Mouse (Mus musculus): ENCODE measurements around the gene Mypop. TPM values are rescaled to one million over a fixed set of nuclear protein-coding genes. Genes with fewer than 3 reads are reported as not detected.

The Mypop gene
- polyA plus RNA-seq, 1 experiment from 2014 or later: 6.7 TPM

DNA sequence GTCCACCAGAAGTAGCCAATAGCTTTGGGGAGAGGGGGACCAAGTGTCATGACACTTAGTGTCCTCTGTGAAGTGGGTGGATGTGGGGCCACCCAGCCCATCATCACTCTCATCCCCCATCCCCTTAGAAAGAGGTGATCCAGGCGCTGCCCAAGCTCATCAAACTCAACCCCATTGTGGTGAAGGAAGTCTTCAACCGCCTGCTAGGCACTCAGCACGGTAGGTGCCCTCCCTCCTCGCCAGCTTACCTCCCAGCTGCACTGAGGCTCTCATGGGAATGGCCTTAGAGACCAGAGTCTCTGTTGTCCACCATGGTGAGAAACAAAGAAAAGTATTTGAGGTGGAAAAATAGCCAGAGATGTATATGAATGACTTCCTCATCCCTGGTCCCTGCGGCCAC lies 58.2 kb downstream of the Mypop start:
- H3K9me3 ChIP-seq (ENCODE audit: control insufficient read depth, low read length): no peaks in the 10 kb centered on the region
- H3K27ac ChIP-seq: no peak overlapping the region
- H3K27me3 ChIP-seq (ENCODE audit: control insufficient read depth, insufficient read depth, low read length): no peaks in the 10 kb centered on the region
- no peak overlapping the region for H3K4me2 ChIP-seq (replicated peaks)
- no peak for ATAC-seq (ENCODE audit: low FRiP score)
- no peak overlapping the region for H3K9ac ChIP-seq
- no peak overlapping the region for H3K4me3 ChIP-seq (replicated peaks; ENCODE audit: low read length)
- H3K36me3 ChIP-seq (replicated peaks; ENCODE audit: control insufficient read depth, insufficient read depth): peaks cover 85% of the 10 kb centered on the region
- WGBS: 93% methylated on average over 5 of the region's 5 CpGs
- H3K4me1 ChIP-seq (replicated peaks; ENCODE audit: control insufficient read depth, insufficient read depth, low read length): no peaks in the 10 kb centered on the region
- no peak for DNase-seq (ENCODE audit: low spot score)

DNA sequence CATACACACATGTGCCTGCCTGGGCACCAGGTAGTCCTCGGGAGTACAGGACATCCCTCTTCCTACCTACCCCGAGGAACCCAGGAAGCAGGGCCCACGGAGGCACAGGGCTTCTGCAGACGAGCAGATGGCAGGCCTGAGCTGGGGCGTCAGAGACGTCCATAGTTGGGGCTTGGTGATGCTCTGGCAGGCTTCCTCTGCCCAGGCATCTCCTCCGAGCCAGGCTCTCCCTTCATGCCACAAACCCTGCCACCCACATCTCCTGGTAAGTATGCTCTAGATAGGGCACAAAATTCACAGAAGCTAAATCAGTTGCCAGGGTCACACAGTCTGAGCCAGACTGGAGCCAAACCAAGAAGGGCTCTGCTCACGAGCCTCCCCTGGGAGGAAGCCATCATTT lies 59.1 kb downstream of the Mypop start:
- no peak overlapping the region for H3K4me2 ChIP-seq (replicated peaks)
- no peaks in the 10 kb centered on the region for H3K4me1 ChIP-seq (replicated peaks; ENCODE audit: control insufficient read depth, insufficient read depth, low read length)
- no peaks in the 10 kb centered on the region for H3K27me3 ChIP-seq (ENCODE audit: control insufficient read depth, insufficient read depth, low read length)
- H3K4me3 ChIP-seq (replicated peaks; ENCODE audit: low read length): no peak overlapping the region
- H3K36me3 ChIP-seq (replicated peaks; ENCODE audit: control insufficient read depth, insufficient read depth): peaks cover 76% of the 10 kb centered on the region
- DNase-seq (ENCODE audit: low spot score) (no peak), ATAC-seq (ENCODE audit: low FRiP score) (no peak)
- H3K27ac ChIP-seq: no peak overlapping the region
- 91% methylated on average over 8 of the region's 8 CpGs for WGBS
- no peaks in the 10 kb centered on the region for H3K9me3 ChIP-seq (ENCODE audit: control insufficient read depth, low read length)
- no peak overlapping the region for H3K9ac ChIP-seq

DNA sequence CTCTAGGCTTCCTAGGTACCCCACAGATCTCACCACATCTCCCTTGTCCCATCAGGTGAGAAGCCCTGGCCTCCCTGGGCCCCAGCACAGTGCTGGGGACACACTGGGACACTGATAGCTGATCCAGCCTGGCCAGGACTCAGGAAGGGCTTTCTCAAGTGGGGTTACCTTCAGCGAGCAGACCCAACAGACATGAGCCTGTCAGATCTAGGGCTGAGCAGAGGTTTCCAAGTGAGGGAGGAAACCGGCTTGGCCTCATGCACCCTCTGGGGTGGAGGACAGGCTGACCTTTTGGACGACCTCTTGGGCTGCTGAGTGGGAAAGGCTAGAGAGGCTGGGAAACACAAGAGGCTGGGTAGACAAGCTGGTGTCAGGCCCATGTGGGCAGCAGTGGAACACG lies 60.1 kb downstream of the Mypop start:
- 75% methylated on average over 4 of the region's 4 CpGs for whole genome bisulfite sequencing
- ATAC-seq (ENCODE audit: low FRiP score) (no peak), DNase-seq (ENCODE audit: low spot score) (no peak)
- Histone ChIP-seq H3K27me3 (ENCODE audit: control insufficient read depth, insufficient read depth, low read length) (no peaks in the 10 kb centered on the region), H3K27ac (no peak overlapping the region), H3K9me3 (ENCODE audit: control insufficient read depth, low read length) (no peaks in the 10 kb centered on the region), H3K9ac (no peak overlapping the region), H3K36me3 (replicated peaks; ENCODE audit: control insufficient read depth, insufficient read depth) (peaks cover 66% of the 10 kb centered on the region), H3K4me1 (replicated peaks; ENCODE audit: control insufficient read depth, insufficient read depth, low read length) (no peaks in the 10 kb centered on the region), H3K4me3 (replicated peaks; ENCODE audit: low read length) (no peak overlapping the region), H3K4me2 (replicated peaks) (no peak overlapping the region)

Other genes with a start within 250 kb of the Mypop start
- not detected in 2 replicates for gene Psg19, start 192.7 kb upstream of the Mypop start, polyA plus RNA-seq (2014; fragmentation: Nextera tagmentation; extraction: Ambion mirVana)
- 0.12 TPM in 1 of 2 replicates, not detected in the other for gene Psg17, start 169.6 kb upstream of the Mypop start, polyA plus RNA-seq (2014; fragmentation: Nextera tagmentation; extraction: Ambion mirVana)
- 0.39 and 0.50 TPM in 2 replicates for gene Mill2, start 151.3 kb upstream of the Mypop start, polyA plus RNA-seq (2014; fragmentation: Nextera tagmentation; extraction: Ambion mirVana)
- 24.5 and 25.2 TPM in 2 replicates for gene Pglyrp1, start 119.9 kb upstream of the Mypop start, polyA plus RNA-seq (2014; fragmentation: Nextera tagmentation; extraction: Ambion mirVana)
- 23.9 and 24.0 TPM in 2 replicates for gene Ccdc61, start 80.8 kb upstream of the Mypop start, polyA plus RNA-seq (2014; fragmentation: Nextera tagmentation; extraction: Ambion mirVana)
- 15.4 and 16.3 TPM in 2 replicates for gene Nova2, start 65.4 kb upstream of the Mypop start, polyA plus RNA-seq (2014; fragmentation: Nextera tagmentation; extraction: Ambion mirVana)
- 0.52 and 0.69 TPM in 2 replicates for gene Nanos2, start 3.8 kb upstream of the Mypop start, polyA plus RNA-seq (2014; fragmentation: Nextera tagmentation; extraction: Ambion mirVana)
- 32.4 and 38.1 TPM in 2 replicates for gene Irf2bp1, start 12.8 kb downstream of the Mypop start, polyA plus RNA-seq (2014; fragmentation: Nextera tagmentation; extraction: Ambion mirVana)
- gene Foxa3, start 32.3 kb downstream of the Mypop start, polyA plus RNA-seq (2014; fragmentation: Nextera tagmentation; extraction: Ambion mirVana): not detected in 2 replicates
- gene Sympk, start 33.1 kb downstream of the Mypop start, polyA plus RNA-seq (2014; fragmentation: Nextera tagmentation; extraction: Ambion mirVana): 18.7 and 18.8 TPM in 2 replicates
- gene Rsph6a, start 63.4 kb downstream of the Mypop start, polyA plus RNA-seq (2014; fragmentation: Nextera tagmentation; extraction: Ambion mirVana): 0.27 and 0.43 TPM in 2 replicates
- 32.0 and 35.0 TPM in 2 replicates for gene Dmwd, start 85.0 kb downstream of the Mypop start, polyA plus RNA-seq (2014; fragmentation: Nextera tagmentation; extraction: Ambion mirVana)
- gene Dmpk, start 92.6 kb downstream of the Mypop start, polyA plus RNA-seq (2014; fragmentation: Nextera tagmentation; extraction: Ambion mirVana): 8.2 and 8.9 TPM in 2 replicates
- gene Six5, start 103.3 kb downstream of the Mypop start, polyA plus RNA-seq (2014; fragmentation: Nextera tagmentation; extraction: Ambion mirVana): 2.3 and 2.5 TPM in 2 replicates
- gene Gm4969, start 127.1 kb downstream of the Mypop start, polyA plus RNA-seq (2014; fragmentation: Nextera tagmentation; extraction: Ambion mirVana): 6.7 and 7.7 TPM in 2 replicates
- 10.9 and 11.9 TPM in 2 replicates for gene Fbxo46, start 128.6 kb downstream of the Mypop start, polyA plus RNA-seq (2014; fragmentation: Nextera tagmentation; extraction: Ambion mirVana)
- 19.1 and 20.3 TPM in 2 replicates for gene Qpctl, start 158.0 kb downstream of the Mypop start, polyA plus RNA-seq (2014; fragmentation: Nextera tagmentation; extraction: Ambion mirVana)
- 104 and 110 TPM in 2 replicates for gene Snrpd2, start 158.5 kb downstream of the Mypop start, polyA plus RNA-seq (2014; fragmentation: Nextera tagmentation; extraction: Ambion mirVana)
- 0.62 and 1.1 TPM in 2 replicates for gene Gipr, start 174.9 kb downstream of the Mypop start, polyA plus RNA-seq (2014; fragmentation: Nextera tagmentation; extraction: Ambion mirVana)
- 3.4 and 3.6 TPM in 2 replicates for gene Eml2, start 185.2 kb downstream of the Mypop start, polyA plus RNA-seq (2014; fragmentation: Nextera tagmentation; extraction: Ambion mirVana)
- 3.1 and 3.2 TPM in 2 replicates for gene Gpr4, start 221.3 kb downstream of the Mypop start, polyA plus RNA-seq (2014; fragmentation: Nextera tagmentation; extraction: Ambion mirVana)
- 34.1 and 36.6 TPM in 2 replicates for gene Opa3, start 237.1 kb downstream of the Mypop start, polyA plus RNA-seq (2014; fragmentation: Nextera tagmentation; extraction: Ambion mirVana)

All from hindbrain, embryonic 14.5 days (tissue).